Mouse (Mus musculus) left cerebral cortex, adult 2 months (tissue): ENCODE data around the gene Ptpro. TPM values are rescaled to one million over a fixed set of nuclear protein-coding genes. Genes with fewer than 3 reads are reported as not detected.

Source experiments
- DNase-seq, 2 experiments: peaks; one replicate each; pipeline ENCODE4 v3.0.0; 2021 to 2022; ENCODE audit warnings: low spot score in 2 of 2, mixed read lengths in 1 of 2; ENCODE audit errors: extremely low spot score in 1 of 2
- H3K27ac ChIP-seq: fragments of 200-600 bp; 2 replicates; pipeline ENCODE4 v1.8.1; 2022
- H3K4me3 ChIP-seq: fragments of 200-600 bp; 2 replicates; pipeline ENCODE4 v1.8.1; 2022
- CTCF ChIP-seq: fragments of 200-600 bp; IDR thresholded peaks from 2 replicates; pipeline ENCODE4 v1.8.1; 2022; ENCODE audit warnings: antibody characterized with exemption, mild to moderate bottlenecking, moderate library complexity
- intact Hi-C: fragments of 180-260 bp; cut with DNase I; formaldehyde crosslinking; loops from one replicate; pipeline ENCODE4 v1.15.1; 2025
- long read RNA-seq, 2 experiments: library from polyadenylated mRNA; stranded (forward); transcript quantifications; one replicate each; pipeline ENCODE4 v2.0.0; 2021; ENCODE audit warnings: borderline mapping rate in 2 of 2
- total RNA-seq, 2 experiments: library from RNA; stranded (reverse); gene quantifications; 2 replicates each; pipeline ENCODE4 v1.2.3; 2021

Gene Ptpro
- total RNA-seq, result 10 to 100 TPM; 31.7 to 40.1 TPM
- long read RNA-seq, experiment 1, full-length matches to known transcripts, result 38 of 58 reads
- long read RNA-seq, experiment 1, partial matches to known transcripts, result 13 of 58 reads
- long read RNA-seq, experiment 1, other reads (novel, unspliced or antisense), result 7 of 58 reads
- long read RNA-seq, experiment 2, full-length matches to known transcripts, result 17 of 31 reads
- long read RNA-seq, experiment 2, partial matches to known transcripts, result 7 of 31 reads
- long read RNA-seq, experiment 2, other reads (novel, unspliced or antisense), result 7 of 31 reads

DNA sequence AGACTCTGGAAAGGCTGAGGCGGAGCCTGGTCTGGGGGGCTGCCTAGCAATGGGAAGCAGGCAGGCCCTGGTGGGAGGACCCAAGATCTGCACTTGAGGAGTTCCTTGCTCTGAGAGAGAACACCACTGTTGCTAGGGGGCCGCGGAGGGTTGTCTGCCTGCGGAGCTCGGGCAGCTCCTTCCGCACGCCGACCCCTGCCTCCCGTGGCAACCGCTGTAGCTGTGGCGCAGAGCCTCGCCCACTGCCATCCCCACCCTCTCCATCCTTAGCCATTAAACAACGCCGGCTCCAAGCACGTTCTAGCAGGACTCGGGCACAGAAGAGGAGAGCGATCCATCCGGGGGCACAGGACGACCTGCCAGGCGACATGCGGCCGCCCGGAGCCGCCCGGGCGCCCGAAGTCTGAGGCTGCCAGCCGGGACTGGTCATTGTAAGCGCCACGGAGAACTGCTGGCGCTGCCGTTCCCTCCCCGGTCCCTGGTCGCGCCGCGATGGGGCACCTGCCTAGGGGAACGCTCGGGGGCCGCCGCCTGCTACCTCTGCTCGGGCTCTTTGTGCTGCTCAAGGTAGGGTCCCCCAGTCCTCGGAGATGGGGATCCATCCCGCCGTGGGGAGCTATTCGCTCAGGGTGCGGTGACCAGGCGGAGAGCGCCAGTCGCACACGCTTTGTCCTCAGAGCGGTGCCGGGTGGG is at the start of gene Ptpro:
Ptpro (plus strand) TSS at position 126 of the 693 bp plus-strand sequence.
- Histone ChIP-seq H3K27ac (peak within 1 kb of the TSS; percentile 71), H3K4me3 (peak within 1 kb of the TSS; percentile 71)
- intact Hi-C loops, result loop anchor here (5.0 kb wide), 1 partner anchor 110 kb away; no protein-coding TSS in a partner anchor
- DNase-seq, result peak; percentile 47 to 55
- no peak for TF ChIP-seq CTCF

DNA sequence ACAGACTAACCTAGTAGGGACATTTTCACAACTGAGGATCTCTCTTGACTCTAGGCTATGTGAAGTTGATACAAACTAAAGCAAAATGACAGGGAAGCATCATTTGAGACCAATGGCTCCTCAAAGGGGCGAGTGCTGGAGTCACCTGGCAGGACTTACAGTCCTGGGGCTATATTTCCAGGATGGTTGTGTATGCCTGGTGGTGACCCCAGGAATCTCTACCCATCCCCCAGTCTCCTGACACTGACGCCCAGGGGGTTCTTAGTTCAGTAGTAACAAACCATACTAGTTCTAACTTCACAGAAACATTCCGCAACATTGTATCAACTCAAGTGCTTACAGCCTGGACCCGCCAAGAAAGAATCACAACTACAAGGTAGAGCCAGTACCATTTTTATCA is 49.5 kb upstream of the Ptpro start:
- Histone ChIP-seq H3K27ac (no peak overlapping the region), H3K4me3 (no peak overlapping the region)
- no peak for TF ChIP-seq CTCF
- DNase-seq, result no peak
- intact Hi-C loops, result no loop called here

DNA sequence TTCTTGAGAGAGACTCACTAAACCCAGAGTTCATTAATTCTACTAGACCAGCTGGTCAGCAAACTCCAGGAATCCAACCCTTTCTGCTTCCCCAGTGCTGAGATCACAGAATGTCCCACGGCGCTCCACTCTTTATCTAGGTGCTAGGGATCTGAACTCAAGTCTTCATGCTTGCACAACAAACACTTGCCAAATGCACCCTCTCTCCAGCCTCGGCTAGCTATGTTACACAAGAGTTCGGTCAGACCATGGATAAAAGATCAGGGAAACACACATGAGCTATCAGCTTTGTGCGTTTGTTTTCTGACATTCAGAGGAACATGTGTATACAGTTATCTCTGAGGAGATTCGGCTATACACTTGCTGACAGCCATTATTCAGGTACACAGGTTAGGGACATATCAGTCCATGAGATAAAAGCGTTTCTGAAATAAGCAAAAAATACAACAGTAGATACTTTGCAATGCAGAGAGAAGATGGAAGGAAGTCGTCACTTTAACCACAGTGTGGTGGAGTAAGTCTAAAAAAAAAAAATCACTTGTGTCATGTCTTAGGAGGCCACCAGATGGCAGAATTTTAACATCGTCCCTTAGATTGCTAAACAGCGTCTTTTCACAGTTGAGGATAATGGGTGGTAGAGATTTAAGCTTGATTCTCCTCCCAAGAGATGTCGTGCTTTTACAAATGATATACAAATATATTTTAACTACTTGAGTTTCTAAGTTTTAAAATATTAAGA is 46.3 kb upstream of the Ptpro start:
- Histone ChIP-seq H3K27ac (no peak overlapping the region), H3K4me3 (no peak overlapping the region)
- TF ChIP-seq CTCF, result peak; percentile 70
- intact Hi-C loops, result loop anchor here (1.0 to 2.0 kb wide), 2 partner anchors 191 to 519 kb away; no protein-coding TSS in a partner anchor
- no peak for DNase-seq

DNA sequence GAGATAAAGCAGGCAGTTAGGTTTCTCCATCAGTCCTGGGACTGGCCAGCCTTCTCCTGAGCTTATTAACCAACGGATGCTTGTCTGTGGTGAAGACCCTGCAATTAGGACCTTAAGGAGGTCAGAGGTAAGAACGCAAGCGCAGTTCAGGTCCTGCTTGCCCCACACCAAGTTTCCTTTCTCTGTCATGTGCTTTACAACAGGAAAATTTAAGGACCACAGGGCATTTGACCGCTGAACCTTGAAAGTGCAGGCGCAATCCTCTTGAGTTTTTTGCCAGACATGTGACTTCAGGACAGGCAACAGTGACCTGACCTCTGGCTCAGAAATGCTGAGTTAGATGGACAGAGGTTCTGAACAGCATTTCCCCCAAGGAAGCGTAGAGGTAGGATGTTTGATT is 45.0 kb upstream of the Ptpro start:
- intact Hi-C loops, result loop anchor here (2.0 kb wide), 1 partner anchor 518 kb away; no protein-coding TSS in a partner anchor
- TF ChIP-seq CTCF, result no peak
- no peak for DNase-seq
- no peak overlapping the region for H3K27ac ChIP-seq
- H3K4me3 ChIP-seq, result no peak overlapping the region

DNA sequence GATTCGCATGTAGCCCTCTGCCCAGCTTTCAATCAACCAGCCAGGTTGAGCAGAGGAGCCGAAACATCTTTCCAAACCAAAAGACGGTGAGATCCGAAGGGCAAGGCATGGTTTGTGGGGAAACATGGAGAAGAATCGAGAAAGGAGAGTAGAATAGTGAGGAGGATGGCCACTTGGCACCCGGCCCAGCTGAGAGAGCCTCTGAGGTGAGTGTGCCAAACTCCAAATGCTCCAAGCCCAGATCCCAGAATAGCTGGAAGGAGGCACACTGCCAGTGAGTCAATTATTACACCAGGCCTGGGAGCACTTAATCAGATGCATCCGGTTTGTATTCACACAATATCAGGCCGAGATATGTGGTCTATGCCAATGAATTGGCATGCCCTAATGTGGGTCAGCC is 42.1 kb upstream of the Ptpro start:
- peak; percentile 20 to 28 for DNase-seq
- no peak overlapping the region for H3K4me3 ChIP-seq
- no peak overlapping the region for H3K27ac ChIP-seq
- TF ChIP-seq CTCF, result no peak
- intact Hi-C loops, result no loop called here

DNA sequence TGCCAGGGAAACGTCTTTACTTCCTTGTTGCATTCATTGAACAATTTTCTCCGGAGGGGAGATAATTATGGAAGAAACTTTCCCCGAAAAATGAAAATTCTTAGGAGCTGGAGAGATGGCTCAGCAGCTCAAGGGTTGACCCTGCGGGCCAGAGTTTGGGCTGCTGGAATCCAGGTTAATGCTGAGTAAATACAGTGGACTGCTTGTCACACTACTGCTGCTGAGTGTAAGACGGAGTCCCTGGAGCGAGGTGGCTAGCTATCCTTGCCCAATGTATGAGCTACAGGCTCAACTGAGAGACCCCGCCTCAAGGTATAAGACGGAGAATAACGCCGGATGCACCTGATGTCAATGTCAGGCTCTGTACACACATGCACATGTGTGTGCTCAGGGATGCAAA is 41.1 kb upstream of the Ptpro start:
- H3K27ac ChIP-seq, result no peak overlapping the region
- TF ChIP-seq CTCF, result no peak
- DNase-seq, result no peak
- no peak overlapping the region for H3K4me3 ChIP-seq
- intact Hi-C loops, result no loop called here

DNA sequence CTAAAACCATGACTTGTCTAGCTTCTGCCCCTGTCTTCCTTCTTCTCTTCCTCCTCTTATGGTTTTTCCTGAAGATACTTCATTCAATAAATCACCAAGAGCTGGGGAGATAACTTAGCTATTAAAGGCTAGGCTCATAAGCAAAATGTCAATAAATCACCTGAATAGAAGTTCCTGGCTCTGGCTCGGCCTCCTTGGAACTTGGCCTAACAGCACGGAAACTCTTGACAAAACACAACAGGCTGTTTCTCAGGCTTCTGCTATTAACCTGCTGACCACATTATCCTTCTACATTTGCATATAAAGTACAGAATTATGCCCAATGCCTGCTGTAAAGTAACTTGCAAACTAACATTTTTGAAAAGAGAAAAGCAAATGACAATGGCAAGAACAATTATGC is 40.7 kb upstream of the Ptpro start:
- Histone ChIP-seq H3K4me3 (no peak overlapping the region), H3K27ac (no peak overlapping the region)
- intact Hi-C loops, result no loop called here
- no peak for TF ChIP-seq CTCF
- no peak for DNase-seq

DNA sequence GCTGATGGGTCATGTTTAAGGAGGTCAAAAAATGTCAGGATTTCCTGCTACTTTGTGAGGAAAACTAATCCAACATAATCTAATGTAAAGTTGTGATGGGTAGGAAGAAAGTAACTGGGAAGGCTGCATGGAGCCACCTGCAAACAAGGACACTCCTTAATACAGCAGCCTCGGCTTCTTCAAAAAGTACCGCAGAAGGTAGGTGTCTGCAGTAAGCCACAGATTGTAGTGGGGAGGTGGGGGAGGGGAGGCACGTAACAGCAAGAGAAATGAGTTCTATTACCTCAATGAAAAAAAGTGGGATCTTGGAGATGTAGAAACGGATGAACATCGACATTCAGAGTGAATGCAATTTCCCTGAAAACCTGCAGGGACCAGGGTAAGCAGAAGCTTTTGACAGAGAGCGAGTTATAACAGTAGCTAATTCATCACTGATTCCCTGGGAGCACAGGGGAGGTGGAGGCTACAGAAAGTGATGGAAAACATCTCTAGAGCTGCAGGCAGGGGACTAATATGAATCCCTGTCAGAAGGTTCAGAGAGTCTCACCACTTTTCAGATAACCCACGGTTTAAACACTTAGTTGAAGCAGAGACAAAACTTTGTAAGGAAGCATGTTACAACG is 34.2 kb upstream of the Ptpro start:
- intact Hi-C loops, result no loop called here
- TF ChIP-seq CTCF, result no peak
- no peak overlapping the region for H3K27ac ChIP-seq
- H3K4me3 ChIP-seq, result no peak overlapping the region
- DNase-seq, result no peak

DNA sequence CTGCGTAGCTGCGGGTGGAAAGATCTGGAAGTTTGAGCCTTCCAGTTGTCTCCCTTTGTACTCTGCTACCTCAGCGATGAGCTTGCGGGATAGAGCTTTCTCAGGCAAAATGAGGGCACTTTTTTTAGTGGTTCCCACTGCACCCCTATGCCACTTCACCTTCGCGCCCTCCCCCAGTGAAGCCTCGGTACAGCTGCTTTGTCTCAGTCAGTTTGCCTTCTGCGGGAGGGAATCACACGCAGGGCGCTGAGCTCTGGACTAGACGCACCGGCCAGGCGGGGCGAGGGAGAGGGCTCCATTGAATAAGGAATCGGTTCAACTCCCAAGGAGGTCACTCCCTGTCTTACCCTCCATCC is 746 bp downstream of the Ptpro start:
- H3K4me3 ChIP-seq, result peak overlapping the region; percentile 71
- DNase-seq, result peak in 1 of 2 experiments; percentile 30
- no peak for TF ChIP-seq CTCF
- intact Hi-C loops, result loop anchor here (5.0 kb wide), 1 partner anchor 109 kb away; no protein-coding TSS in a partner anchor
- H3K27ac ChIP-seq, result peak overlapping the region; percentile 71

DNA sequence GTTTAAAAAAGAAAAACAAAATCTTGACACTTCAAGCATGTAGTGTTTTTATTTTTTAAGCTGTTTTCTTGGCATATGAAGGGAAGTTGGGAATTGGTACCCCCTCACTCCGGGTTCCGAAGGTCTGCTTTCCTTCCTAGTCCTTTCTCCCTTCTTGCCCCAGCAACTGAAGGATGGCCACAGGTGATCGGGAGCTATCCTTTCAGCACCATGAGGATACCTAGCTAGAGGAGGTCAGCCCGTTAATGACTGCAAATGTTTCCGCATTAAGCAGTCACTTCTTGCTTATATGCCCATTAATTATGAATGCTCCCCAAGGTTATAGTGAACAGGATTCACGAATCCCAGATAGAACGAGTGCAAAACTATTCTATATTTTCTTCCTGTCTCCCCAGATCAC is 1.3 kb downstream of the Ptpro start:
- no peak for DNase-seq
- TF ChIP-seq CTCF, result no peak
- intact Hi-C loops, result loop anchor here (5.0 kb wide), 1 partner anchor 109 kb away; no protein-coding TSS in a partner anchor
- Histone ChIP-seq H3K27ac (no peak overlapping the region), H3K4me3 (peak overlapping the region; percentile 71)

DNA sequence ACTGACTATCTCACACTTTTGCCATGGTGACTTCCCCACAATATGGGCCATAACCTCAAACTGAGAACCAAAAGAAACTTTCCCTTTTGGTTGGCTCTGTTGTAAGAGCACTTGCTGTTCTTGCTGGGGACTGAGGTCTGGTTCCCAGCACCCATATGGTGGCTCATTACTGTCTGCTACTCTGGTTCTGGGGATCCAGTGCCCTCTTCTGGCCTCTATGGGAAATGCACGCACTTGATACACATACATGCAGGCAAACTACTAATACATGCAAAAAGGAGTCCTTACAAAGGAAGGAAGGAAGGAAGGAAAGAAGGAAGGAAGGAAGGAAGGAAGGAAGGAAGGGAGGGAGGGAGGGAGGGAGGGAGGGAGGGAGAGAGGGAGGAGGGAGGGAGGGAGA is 8.9 kb downstream of the Ptpro start:
- H3K4me3 ChIP-seq, result no peak overlapping the region
- intact Hi-C loops, result no loop called here
- DNase-seq, result no peak
- no peak overlapping the region for H3K27ac ChIP-seq
- TF ChIP-seq CTCF, result no peak; the same call in 1 of the 2 replicates

DNA sequence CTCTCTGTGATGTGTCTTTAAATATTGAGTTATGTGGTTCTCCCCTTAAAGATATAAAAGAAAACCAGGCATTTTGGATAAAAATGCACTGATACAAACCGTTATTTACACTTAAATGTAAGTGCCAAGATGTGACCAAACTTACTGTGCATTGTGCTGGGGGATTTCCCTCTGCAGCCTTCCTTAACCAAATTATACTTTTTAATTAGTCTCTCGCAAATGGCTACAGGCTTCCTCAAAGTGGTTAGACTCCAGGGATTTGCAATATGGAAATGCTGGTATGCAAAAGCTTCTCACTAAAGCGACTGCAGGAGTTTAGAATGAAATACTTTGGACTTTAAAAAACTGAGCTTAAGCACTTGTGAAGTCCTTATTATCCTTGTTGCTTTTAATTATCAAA is 10.0 kb downstream of the Ptpro start:
- no peak for DNase-seq
- H3K4me3 ChIP-seq, result no peak overlapping the region
- intact Hi-C loops, result no loop called here
- H3K27ac ChIP-seq, result no peak overlapping the region
- no peak for TF ChIP-seq CTCF
